Mouse (Mus musculus) small intestine, adult 2 months (tissue): ENCODE measurements around the gene Gtf2e1.

Source experiments
- CTCF ChIP-seq: fragments of 200-500 bp; IDR thresholded peaks from 2 replicates; pipeline ENCODE4 v1.5.1; 2012; ENCODE audit warnings: low read depth, mild to moderate bottlenecking, control low read depth, inconsistent platforms, low read length, moderate library complexity, mixed read lengths; ENCODE audit not compliant: insufficient replicate concordance, insufficient read length; ENCODE audit errors: extremely low read depth
- POLR2A ChIP-seq: fragments of 200-500 bp; IDR thresholded peaks from 2 replicates; pipeline ENCODE4 v1.6.1; 2012; ENCODE audit warnings: low read depth, mild to moderate bottlenecking, control low read depth, inconsistent platforms, low read length, moderate library complexity

DNA sequence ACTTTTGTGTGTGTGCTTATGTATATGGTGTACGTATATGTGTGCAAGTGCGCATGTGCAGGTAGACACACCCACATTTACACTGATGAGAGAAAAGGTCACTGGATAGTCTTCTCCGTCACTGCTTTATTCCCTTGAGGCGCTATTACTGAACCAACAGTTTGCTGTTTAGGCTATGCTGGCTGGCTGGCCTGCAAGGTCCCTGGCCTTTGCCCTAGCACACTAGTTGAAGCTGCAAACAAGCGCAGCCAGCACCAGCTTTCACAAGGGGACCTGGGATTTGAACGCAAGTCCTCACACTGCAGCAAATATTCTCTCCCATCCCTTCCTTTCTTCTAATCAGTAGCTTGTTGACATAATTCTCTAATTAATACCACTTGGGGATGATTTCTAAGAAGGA is 9.4 kb downstream of the Gtf2e1 start:
- TF ChIP-seq POLR2A (no peak), CTCF (no peak)
